Mouse (Mus musculus) liver, embryonic 16.5 days (tissue): Measurements from ENCODE around the gene Lamtor2. TPM values are rescaled to one million over a fixed set of nuclear protein-coding genes. Genes with fewer than 3 reads are reported as not detected.

Experiments
- ATAC-seq: fragments of 200-750 bp; cut with Nextera tagmentation; 2 replicates; pipeline ENCODE4 v1.8.0; 2017; ENCODE audit warnings: low read depth, mild to moderate bottlenecking, moderate number of reproducible peaks, moderate library complexity
- H3K27ac ChIP-seq: fragments of 300-500 bp; sonication (generic); 2 replicates; pipeline ENCODE4 v1.5.1; 2014; ENCODE audit warnings: mild to moderate bottlenecking, low read length
- H3K27me3 ChIP-seq: fragments of 300-500 bp; sonication (generic); 2 replicates; pipeline ENCODE4 v1.6.1; 2014; ENCODE audit warnings: low read depth, low read length, mixed read lengths; ENCODE audit not compliant: control insufficient read depth, insufficient read depth
- H3K36me3 ChIP-seq: fragments of 300-500 bp; sonication (generic); 2 replicates; pipeline ENCODE4 v1.6.1; 2014; ENCODE audit warnings: mild to moderate bottlenecking; ENCODE audit not compliant: control insufficient read depth, insufficient read depth
- H3K4me1 ChIP-seq: fragments of 300-500 bp; sonication (generic); 2 replicates; pipeline ENCODE4 v1.6.1; 2014; ENCODE audit warnings: low read depth, low read length, mixed read lengths; ENCODE audit not compliant: control insufficient read depth
- H3K4me2 ChIP-seq: fragments of 300-500 bp; sonication (generic); 2 replicates; pipeline ENCODE4 v1.6.1; 2014; ENCODE audit warnings: low read depth, low read length, mixed read lengths
- H3K4me3 ChIP-seq: fragments of 300-500 bp; sonication (generic); 2 replicates; pipeline ENCODE4 v1.5.1; 2014; ENCODE audit warnings: low read depth, mild to moderate bottlenecking, low read length
- H3K9ac ChIP-seq: fragments of 300-500 bp; sonication (generic); 2 replicates; pipeline ENCODE4 v1.6.1; 2014; ENCODE audit warnings: low read depth, low read length
- H3K9me3 ChIP-seq: fragments of 300-500 bp; sonication (generic); replicated peaks from 2 replicates; pipeline ENCODE4 v1.6.1; 2016; ENCODE audit warnings: low read length; ENCODE audit not compliant: control insufficient read depth
- WGBS: fragments of 180-500 bp; shearing (Covaris S2); extraction: QIAGEN DNeasy Blood & Tissue Kit; methylation state at CpG from one replicate; pipeline ENCODE4 v1.1.7; 2014; ENCODE audit not compliant: insufficient replicate concordance; 5-methylcytosine and 5-hydroxymethylcytosine counted together
- polyA plus RNA-seq: library from polyadenylated mRNA; unstranded; fragments of >200 nt; fragmentation: Nextera tagmentation; extraction: Ambion mirVana; gene quantifications from 2 replicates; pipeline ENCODE4 v1.2.1, GENCODE M21; 2015

The Lamtor2 gene
- polyA plus RNA-seq, 1 experiment from 2014 or later: 98.6 TPM

DNA sequence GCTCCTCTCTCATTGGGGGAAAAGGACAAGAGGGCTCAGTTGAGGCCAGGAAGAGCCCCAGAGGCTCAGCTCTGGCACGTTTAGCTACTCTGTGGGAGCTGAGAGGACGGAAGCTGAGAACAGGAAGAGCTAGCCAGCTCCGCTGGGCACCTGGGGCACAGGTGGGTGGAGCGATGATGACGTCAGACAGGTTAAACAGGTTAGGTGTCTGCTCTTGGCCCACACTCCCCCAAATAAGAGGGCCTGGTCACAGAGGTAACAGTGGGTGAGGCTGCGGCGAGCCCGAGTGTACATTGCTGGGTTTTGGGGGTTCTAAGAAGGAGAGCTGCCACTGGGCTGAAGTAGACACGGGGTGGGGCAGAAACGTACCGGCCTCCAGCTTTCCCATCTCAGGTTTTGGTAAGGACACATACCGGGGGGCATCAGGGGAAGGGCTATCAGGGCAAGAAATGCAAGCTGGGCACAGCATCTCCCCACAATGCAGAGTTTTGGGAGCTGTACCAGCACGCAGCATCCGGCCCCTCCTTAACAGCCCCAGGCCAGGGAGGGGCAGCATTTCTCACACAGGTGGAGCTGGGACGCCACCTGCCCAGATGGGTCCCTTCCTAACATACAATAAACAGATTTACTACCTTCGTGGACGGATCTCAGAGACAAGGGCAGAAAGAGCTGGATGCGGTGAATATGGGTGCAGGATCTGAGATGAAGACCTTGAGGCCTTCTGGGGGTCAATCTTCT, 4.5 kb downstream of the Lamtor2 start, which contains the start of gene Rab25:
Gene Rab25 (minus strand): TSS at position 121 of the 738 bp plus-strand sequence.
- Histone ChIP-seq H3K36me3 (no peaks in the 10 kb centered on the region), H3K27me3 (no peaks in the 10 kb centered on the region), H3K4me3 (no peak within 1 kb of the TSS), H3K9ac (no peak within 1 kb of the TSS), H3K4me2 (no peak within 1 kb of the TSS), H3K27ac (no peak within 1 kb of the TSS), H3K4me1 (peaks cover 21% of the 10 kb centered on the region), H3K9me3 (no peaks in the 10 kb centered on the region)
- WGBS: 68% methylated on average over 18 of the region's 18 CpGs
- no peak for ATAC-seq

DNA sequence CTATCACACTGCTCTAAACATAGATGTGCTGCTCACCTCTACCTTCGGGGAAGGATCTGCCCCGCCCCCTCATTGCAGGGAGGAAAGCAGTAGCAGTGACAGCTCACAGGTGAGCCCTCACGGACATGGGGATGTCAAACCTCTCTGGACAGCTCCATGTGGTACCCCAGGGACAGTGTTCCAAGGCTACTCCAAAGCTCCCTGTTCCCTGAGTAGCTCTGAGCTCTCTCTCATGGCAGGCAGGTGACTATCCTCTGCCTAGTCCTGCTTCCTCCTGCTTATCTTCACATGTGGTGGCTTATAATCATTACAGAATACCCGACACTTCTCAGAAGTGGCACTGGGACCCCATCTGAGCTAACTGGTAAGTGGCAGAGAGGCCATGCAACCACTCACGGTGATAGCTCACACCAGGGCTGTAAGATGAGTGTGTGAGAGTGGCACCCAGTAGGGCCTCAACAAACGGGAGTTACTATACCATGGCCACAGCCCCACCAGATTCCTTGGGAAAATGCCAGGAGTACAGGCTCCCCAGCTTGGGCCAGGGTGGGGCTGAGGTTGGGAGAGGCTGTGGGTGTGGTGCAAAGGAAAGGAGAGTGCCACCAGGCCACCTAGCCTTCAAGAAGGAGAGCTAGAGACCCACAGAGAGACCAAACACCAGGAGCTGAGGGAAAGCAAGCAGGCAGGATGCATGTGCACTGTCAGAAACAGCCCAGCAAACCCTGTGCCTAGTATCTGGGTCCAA, 6.0 kb downstream of the Lamtor2 start:
- 41% methylated on average over 6 of the region's 6 CpGs for WGBS
- no peak overlapping the region for H3K4me2 ChIP-seq
- H3K36me3 ChIP-seq: no peaks in the 10 kb centered on the region
- no peaks in the 10 kb centered on the region for H3K9me3 ChIP-seq
- H3K27me3 ChIP-seq: no peaks in the 10 kb centered on the region
- H3K4me3 ChIP-seq: no peak overlapping the region
- H3K27ac ChIP-seq: no peak overlapping the region
- ATAC-seq: no peak
- no peak overlapping the region for H3K9ac ChIP-seq
- peaks cover 14% of the 10 kb centered on the region for H3K4me1 ChIP-seq

DNA sequence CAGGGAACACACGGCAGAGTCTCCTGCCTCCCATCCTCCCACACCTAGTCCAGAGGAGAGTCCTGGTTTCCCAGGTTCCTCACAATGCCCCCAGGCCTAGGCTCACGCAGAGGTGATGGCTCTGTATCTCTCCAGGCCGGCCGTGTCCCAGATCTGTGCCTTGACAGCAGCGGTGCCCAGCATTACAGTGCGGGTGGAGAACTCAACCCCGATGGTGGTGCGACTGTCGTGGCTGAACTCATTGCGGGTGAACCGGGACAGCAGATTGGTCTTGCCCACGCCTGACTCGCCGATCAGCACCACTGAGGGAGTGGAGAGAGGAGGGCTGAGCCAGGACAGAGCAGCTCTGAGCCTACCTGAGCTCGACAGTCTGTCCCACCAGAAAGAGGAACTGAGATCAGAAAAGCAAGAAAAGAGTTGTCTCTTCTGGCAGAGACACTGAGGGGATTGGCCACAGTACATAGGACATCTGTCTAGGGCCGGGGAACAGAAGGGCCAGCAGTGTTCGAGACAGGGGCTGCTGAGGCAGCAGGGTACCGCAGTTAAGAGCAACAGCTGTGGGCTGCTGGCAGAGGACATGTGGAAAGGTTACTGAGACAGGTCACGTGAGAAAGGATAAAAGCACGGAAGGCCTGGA, 7.8 kb downstream of the Lamtor2 start:
- Histone ChIP-seq H3K4me2 (no peak overlapping the region), H3K27ac (no peak overlapping the region), H3K9ac (no peak overlapping the region), H3K9me3 (no peaks in the 10 kb centered on the region), H3K27me3 (no peaks in the 10 kb centered on the region), H3K4me1 (peaks cover 7% of the 10 kb centered on the region), H3K4me3 (no peak overlapping the region), H3K36me3 (no peaks in the 10 kb centered on the region)
- no peak for ATAC-seq
- WGBS: 45% methylated on average over 20 of the region's 20 CpGs

DNA sequence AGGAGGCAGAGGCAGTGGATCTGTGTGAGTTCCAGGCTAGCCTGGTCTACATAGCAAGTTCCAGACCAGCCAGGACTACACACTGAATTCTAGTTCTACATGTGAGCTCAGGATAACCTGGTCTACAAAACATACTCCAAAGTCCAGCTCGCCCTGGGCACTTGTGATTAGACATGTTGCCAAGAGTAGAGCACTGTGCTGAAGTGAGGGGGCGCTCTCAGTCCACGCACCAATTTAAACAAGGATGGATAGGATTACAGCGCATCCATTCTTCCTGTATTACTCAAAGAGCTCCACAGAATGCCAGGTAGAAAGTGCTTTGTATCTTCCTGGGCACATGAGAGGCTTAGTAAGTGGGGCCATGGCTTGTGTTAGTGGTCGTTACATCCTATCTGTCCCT, 8.4 kb downstream of the Lamtor2 start:
- Histone ChIP-seq H3K9me3 (no peaks in the 10 kb centered on the region), H3K36me3 (no peaks in the 10 kb centered on the region), H3K27ac (no peak overlapping the region), H3K9ac (no peak overlapping the region), H3K27me3 (no peaks in the 10 kb centered on the region), H3K4me1 (peaks cover 7% of the 10 kb centered on the region), H3K4me2 (no peak overlapping the region), H3K4me3 (no peak overlapping the region)
- WGBS: 37% methylated on average over 5 of the region's 5 CpGs
- ATAC-seq: no peak

DNA sequence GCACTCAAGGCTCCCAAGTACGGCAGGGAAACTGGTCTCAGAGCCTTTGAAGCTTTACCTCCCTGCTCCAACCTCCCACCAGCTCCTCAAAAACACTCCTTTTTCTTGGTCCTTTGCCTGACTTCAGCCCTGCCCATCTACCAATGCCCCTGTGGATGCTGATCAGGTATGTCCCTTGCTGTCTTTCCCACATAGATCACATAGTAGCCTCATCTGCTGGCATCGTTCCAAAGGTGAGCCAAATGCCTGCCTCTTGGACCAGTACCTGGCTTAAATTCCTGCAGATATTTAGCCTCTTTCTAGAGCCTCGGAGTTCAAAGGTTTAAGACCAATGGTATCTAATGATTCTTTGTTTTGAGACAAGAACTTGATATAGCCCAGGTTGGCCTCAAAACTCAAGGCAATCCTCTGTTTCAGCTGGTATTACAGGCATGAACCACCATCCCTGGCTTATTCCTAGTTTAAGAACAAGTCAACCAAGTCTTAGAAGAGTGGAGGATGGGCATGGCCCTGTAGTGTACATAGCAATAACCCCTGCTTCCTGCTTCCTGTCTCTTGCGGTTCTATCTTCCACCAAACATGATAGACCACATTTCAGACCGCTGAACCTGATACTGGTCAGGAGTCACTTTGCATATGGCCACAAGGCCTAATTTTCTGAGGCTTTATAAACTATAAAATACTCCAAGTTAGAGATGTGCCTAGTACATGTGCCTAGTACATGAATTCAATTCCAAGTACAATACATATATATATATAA, 9.0 kb downstream of the Lamtor2 start:
- no peaks in the 10 kb centered on the region for H3K9me3 ChIP-seq
- no peak overlapping the region for H3K9ac ChIP-seq
- H3K4me1 ChIP-seq: peaks cover 7% of the 10 kb centered on the region
- H3K27ac ChIP-seq: no peak overlapping the region
- no peak overlapping the region for H3K4me2 ChIP-seq
- no peak for ATAC-seq
- H3K27me3 ChIP-seq: no peaks in the 10 kb centered on the region
- H3K4me3 ChIP-seq: no peak overlapping the region
- H3K36me3 ChIP-seq: no peaks in the 10 kb centered on the region
- 39% methylated on average over 5 of the region's 5 CpGs for WGBS

DNA sequence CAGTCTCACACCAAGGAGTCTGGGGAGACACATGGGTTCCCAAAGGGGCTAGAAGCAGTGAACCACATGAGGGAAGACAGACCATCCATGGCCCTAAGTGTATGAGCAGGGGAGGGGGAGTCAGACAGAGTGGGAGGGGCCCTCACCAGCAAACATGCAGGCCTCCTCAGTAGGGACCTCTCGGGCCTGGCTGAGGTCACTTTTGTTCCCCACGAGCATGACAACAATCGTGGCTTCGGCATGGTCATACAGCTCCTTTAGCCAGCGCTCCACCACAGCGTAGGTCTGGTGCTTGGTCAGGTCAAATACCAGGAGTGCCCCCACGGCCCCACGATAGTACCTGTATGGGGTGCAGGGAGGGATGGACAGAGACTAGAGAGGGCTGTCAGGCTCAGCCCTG, 9.7 kb downstream of the Lamtor2 start:
- Histone ChIP-seq H3K27ac (no peak overlapping the region), H3K4me3 (no peak overlapping the region), H3K9ac (no peak overlapping the region), H3K27me3 (no peaks in the 10 kb centered on the region), H3K4me2 (no peak overlapping the region), H3K9me3 (no peaks in the 10 kb centered on the region), H3K36me3 (no peaks in the 10 kb centered on the region), H3K4me1 (peaks cover 7% of the 10 kb centered on the region)
- no peak for ATAC-seq
- 65% methylated on average over 8 of the region's 8 CpGs for whole genome bisulfite sequencing

DNA sequence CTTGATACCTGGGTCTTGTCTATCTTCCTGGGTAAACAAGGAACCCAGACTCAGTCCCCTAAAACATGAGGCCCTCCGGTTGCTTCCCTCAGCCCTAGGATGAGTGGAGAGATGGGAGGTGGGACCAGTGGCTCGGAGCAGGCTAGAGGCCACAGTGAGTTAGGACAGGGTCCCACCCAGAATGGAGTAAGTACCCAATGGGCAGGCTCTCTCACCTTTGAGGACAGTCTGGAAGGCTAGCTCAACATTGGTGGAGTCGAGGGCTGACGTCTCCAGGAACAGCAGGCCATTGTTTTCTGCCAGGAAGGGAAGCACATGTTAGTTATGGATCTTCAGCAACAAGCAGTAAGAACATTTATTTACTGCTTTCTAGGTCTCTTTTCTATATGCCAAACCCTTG, 10.4 kb downstream of the Lamtor2 start:
- H3K4me2 ChIP-seq: no peak overlapping the region
- H3K9ac ChIP-seq: no peak overlapping the region
- no peak overlapping the region for H3K27ac ChIP-seq
- H3K9me3 ChIP-seq: no peaks in the 10 kb centered on the region
- peaks cover 7% of the 10 kb centered on the region for H3K4me1 ChIP-seq
- no peak for ATAC-seq
- WGBS: 74% methylated on average over 4 of the region's 4 CpGs
- no peak overlapping the region for H3K4me3 ChIP-seq
- H3K27me3 ChIP-seq: no peaks in the 10 kb centered on the region
- no peaks in the 10 kb centered on the region for H3K36me3 ChIP-seq

DNA sequence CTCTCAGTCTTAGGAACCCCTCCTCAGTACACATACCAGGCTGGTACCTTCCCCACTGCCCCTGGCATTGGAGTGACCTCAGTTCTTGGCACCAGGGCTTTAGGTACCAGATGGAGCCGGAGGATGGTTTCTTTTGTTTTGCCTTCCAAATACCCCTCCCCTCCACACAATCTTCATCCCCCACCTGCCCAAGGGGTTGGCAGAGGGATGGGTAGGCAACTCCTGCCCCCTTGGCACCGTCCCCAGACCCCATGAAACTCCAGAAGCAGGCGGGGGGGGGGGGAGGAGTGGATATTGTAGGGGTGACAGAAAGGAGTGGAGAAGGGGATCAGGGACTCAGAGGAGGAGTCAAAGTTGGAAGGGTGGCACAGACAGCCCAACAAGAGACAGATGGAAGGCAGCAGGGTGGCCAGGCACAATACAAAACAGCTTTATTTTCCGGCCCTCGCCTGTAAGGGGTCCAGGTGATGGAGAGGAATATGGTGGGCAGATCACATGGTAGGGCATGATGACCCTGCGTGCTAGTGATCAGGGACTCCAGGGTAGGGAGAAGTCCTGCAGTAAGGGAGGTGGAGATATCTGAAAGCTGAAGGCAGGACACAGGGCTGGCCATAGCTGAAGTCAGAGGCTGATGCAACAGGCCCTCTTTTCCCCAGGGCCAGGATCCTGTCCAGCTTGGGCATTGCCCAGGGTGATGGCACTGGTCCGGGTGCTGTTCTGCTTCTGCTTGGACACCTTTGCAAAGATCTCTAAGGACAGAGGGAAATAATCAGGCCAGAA, 11.1 kb downstream of the Lamtor2 start:
- Histone ChIP-seq H3K9ac (no peak overlapping the region), H3K27me3 (no peaks in the 10 kb centered on the region), H3K36me3 (no peaks in the 10 kb centered on the region), H3K4me3 (no peak overlapping the region), H3K27ac (no peak overlapping the region), H3K4me2 (no peak overlapping the region), H3K9me3 (no peaks in the 10 kb centered on the region), H3K4me1 (peaks cover 6% of the 10 kb centered on the region)
- WGBS: 68% methylated on average over 7 of the region's 7 CpGs
- no peak for ATAC-seq
